Mouse (Mus musculus) cerebellum, adult 9-10 months (tissue): ENCODE results near the gene Hspbp1.

ENCODE experiments used
- DNase-seq: peaks from one replicate; pipeline ENCODE4 v3.0.0; 2022

Gene Hspbp1

DNA sequence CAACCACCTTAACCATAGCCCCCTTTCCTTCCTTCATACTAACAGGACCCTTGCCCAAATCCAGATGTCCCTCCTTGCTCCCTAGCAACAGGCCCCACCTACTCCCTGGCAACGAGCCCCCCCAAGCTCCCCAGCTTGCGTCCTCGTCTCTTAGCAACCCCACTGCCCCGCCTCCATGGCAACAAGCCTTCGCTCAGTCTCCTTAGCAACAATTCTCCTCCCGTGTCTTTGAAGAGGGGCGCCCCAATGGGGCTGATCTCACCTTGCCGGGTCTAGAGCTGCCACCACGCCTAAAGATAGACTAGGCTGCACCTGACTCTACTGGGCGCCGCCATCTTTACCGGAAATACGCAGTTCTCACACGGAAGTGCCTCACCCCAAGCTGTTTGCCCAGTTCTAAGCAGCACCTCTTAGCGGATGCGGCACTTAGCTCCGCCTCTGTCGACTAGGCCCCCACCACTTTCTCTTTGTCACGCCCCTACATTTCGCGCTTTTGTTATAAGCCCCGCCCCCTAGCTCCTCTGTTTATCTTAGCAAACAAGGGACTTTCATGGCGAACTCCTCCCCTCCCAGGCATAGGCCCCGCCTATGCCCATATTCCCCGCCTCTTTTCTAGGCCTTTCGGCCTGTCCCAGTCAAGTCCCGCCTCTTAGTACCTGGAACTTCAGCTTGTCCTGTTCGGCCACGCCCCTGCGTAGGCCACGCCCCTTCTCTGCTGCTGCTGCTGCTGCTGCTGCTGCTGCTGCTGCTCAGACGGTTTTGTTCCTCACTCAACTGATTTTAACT is at the start of gene Hspbp1:
Gene Hspbp1, minus strand, starts transcription at position 437 of the 786 bp plus-strand sequence.
- DNase-seq = peak; percentile 96

DNA sequence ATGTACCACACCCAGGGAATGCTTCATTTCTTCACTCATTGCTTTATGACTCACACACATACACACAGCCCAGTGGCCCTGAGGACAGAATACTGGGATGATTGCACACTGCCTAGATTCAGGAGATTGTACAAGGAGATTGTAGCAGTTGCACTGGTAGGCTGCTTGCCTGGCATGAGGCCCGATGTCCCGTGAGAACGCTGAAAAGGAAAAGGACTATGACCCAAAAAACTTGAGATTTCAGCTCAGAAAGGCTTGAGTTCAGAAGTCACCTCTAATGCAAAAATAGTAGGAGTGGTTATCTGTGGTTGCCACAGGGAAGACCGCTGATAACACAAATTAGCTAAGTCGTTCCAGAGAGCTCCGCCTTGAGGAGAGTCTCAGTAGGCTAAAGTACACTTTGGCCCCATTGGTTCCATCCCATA is 48.1 kb upstream of the Hspbp1 start:
- no peak for DNase-seq

DNA sequence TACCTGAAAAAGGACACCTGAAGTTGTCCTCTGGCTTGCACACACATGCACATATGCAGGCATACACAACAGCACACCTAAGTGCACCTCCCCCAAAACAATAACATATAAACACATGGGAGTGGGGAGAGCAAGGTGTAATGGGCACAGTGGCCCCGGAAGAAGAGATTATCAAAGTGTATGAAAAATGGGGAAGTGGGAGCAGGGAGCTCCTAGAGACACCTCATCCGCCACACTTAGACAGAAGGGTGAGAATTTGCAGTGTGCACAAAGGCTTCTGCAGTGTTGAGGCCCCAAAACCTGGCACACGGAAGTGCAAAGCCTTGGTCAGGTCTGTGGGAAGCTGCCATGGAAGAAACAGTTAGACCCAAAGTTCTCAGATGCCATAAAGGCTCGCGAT is 46.2 kb upstream of the Hspbp1 start:
- no peak for DNase-seq

DNA sequence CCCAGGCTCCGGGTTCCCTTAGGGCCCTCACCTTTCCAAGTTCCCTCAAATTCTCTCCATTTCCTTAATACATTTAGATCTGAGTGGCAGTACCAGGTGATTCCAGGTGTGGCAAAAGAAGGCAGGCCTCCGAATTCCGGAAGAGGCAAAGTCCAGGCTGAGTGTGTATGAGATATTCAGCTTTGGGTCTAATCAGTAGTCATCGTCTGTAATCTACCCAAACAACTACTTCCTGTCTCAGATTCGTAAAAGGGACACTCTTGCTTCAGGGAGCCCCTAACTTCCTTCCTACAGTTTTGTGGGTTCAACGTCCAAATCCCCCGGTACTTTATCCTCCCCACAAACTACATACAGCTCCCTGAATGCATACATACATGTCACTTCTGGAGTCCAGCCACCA is 40.3 kb upstream of the Hspbp1 start, which contains the start of gene Tmem150b:
Gene Tmem150b, minus strand, starts transcription at position 81 of the 400 bp plus-strand sequence.
- no peak for DNase-seq

DNA sequence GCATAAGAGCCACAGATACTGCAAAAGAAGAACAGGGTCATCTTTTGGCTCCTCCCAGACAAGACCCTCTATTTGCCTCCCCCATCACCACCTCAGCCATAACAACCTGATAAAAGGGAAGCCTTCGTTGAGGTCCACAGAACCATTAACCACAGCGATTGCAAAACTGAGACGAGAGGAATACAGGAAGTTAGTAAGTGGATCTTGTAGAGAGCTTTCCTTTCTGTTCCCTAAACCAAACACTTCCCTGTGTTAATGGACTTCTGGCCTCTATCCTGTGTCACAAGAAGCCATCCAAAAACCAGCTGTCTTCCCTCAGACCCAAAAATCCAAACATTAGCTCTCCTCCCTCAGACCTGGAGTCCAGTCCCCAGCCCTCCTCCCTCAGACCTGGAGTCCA is 39.5 kb upstream of the Hspbp1 start:
- no peak for DNase-seq

DNA sequence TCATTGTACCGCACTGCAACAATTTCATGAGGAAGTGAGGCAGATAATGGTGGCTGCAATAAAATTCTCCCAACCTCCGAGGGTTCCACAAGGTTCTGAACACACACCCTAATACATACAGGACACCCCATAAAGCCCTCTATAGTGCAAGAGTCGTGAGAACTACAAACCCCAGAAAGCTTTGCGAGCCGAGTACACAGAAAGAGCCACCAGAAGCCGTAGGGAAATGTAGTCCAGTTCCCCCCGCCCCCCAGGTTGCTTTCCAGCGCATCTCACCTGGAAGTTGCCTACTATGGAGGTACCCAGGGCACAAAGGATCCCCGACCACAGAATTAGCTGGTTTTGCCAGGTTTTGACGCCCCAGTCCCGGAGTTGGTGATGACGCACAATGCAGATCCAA is 38.6 kb upstream of the Hspbp1 start:
- peak; percentile 65 for DNase-seq

DNA sequence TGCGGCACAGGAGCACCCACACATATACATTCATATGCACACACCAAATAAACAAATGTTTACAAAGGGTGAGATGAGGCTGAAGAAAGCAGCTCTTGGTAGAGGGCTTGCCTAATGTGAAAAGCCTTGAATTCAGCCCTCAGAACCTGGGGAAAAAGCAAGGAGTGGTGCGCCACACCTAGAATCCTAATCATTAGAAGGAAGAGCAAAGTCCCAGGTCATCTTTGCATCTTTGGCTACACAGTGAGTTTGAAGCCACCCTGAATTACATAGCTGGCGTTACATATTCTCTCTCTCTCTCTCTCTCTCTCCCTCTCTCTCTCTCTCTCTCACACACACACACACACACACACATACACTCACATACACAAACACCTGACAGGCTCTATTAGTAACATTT is 34.4 kb upstream of the Hspbp1 start:
- DNase-seq = no peak

DNA sequence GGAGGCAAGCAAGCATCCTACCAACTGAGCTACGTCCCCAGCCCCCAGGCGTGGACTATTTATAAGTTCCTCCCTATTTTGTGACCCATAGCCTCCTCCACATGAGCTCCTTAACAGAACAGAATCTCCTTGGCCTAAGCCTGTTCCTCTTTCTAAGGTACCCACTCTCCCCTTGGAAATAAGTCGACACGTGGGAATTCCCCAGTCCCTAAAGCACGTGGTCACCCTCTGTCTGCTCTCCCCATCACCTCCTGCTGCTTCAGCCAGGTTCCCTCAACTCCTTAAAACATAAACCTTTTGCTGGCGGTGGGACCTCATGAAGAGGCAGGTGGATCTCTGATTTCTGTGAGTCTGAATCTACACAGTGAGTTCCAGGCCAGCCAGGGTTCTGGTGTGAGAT is 32.1 kb upstream of the Hspbp1 start:
- DNase-seq = no peak

DNA sequence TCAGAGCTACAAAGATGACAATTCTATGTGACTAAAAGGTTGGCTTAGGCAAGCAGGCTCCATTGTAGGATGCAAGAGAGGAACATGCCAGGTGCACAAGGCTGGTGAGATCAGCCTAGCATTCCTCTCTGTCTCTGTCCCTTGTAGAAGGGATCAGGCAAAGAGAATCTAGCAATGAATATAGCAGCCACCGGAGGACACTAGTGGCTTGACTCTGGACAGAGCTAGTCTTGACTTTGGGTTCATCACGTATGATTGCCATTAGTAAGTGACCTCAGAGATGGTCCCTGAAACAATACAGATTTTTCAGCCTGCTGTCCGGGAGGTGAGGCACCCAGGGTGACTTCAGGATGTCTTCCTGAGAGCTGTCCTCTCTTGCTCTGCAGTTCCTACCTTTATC is 27.7 kb upstream of the Hspbp1 start:
- DNase-seq = no peak

DNA sequence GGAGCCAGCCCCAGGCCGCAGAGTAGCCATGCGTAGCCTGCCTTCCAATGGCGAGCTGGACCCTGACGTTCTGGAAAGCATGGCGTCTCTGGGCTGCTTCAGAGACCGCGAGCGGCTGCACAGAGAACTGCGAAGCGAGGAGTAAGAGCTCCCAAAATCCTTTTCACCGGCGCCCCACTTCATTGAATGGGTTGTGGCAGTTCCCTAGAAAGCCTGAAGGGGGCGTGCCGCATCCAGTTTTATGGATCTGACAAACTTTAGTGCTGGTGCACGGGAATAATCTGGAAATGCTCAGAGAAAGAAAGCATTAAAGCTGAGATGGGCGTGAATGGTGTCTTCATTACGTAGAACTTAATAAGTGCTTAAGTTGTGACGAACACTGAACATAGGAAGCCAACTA is 20.2 kb upstream of the Hspbp1 start:
- peak; percentile 57 for DNase-seq

DNA sequence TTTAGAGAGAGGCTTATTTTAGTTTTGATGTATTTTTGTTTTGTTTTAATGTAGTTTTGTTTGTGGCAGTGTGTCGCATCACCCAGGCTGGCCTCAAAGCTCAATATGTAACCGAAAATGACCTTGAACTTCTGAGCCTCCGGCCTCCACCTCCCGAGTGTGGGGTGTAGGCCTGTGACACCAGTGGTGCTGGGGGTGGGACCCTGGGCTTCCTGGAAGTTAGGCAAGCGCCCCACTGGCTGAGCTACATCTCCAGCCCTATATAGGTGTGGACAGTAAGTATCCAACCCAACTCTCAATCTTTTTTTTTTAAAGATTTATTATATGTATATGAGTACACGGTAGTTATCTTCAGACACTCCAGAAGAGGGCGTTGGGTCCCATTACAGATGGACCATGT is 18.3 kb upstream of the Hspbp1 start:
- DNase-seq = no peak

DNA sequence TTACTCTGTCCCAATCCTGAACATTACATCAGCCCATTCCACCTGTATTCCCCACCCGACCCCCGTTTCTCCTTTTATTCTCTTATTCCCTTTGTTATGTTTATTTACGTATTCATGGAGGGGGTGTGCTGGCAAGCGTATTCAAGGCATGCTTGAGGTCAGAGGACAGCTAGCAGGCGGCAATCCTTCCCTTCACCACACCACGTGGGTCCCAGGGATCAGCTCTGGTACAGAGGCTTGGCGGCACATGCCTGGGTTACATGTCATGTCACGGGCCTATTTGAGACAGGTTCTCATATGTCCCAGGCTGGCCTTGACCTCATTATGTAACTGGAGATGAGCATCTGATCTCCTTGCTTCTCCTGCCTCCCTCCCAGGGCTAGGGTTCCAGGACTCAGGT is 17.5 kb upstream of the Hspbp1 start:
- DNase-seq = no peak

DNA sequence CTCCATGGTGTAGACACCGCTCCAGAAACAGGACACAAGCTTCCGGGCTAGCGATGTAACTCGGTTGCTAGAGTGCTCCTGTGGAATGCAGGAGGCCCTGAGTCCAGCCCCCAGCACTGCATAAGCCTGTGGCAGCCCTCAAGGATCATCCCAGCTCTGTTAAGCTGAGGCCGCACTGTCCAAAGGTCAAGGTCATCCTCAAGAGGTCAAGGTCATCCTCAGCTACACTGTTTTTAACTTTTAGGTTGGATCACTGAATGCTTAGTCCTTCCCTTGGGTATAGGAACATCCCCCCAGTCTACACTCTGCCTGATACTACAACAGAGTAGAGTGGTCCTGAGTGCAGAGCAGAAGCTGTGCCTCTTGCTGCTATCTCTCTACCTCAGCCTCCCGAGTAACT is 8.1 kb upstream of the Hspbp1 start:
- no peak for DNase-seq

DNA sequence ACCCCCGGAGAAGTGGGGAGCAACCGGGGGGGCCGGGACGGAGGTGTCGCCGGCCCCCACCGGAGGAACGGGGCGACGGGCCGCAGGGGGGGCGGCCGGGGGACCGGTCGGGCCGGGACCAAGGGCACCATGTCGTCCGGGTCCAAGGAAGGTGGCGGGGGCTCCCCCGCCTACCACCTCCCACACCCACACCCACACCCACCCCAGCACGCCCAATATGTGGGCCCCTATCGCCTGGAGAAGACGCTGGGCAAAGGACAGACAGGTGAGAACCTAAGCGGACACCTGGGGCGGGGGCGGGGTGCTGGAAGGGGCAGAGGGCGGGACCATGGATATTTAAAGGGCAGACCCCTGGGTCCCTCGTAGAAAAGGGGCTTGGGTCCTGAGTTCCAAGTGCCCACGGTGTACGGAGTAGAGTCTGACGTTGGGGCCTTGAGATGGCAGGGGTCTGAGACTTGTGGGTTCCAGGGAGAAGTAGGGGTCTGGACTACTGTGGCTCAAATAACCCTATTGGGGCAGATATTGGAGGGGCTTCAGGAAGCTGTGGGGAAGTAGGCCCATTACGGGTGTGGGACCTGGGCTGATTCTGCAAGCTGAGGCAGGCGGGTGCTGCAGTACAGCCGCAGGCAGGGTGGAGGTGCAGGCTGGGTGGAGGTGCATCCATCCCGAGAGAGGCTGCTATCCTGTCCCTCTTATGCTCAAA is 6.2 kb upstream of the Hspbp1 start:
- DNase-seq = peak; percentile 56

DNA sequence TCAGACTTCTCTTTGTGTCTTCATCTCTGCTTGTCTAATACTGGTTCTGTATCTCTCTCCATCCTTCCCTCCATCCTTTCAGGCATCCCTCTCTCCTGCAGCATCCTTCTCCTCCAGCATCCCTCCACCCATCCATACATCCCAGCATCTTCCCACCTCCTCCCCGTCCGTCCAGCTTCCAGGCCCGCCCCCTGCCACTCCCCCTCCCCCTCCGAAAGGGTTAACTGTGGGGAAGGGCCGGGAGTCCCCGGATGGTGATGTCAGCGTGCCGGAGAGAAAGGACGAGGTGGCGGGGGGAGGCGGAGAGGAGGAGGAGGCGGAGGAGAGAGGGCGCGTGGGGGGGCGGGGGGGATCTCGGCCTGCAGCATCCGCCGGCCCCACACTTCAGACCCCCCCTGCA is 5.5 kb upstream of the Hspbp1 start, which contains the start of gene Brsk1:
Gene Brsk1, plus strand, starts transcription at position 218 of the 400 bp plus-strand sequence.
- peak; percentile 89 for DNase-seq

DNA sequence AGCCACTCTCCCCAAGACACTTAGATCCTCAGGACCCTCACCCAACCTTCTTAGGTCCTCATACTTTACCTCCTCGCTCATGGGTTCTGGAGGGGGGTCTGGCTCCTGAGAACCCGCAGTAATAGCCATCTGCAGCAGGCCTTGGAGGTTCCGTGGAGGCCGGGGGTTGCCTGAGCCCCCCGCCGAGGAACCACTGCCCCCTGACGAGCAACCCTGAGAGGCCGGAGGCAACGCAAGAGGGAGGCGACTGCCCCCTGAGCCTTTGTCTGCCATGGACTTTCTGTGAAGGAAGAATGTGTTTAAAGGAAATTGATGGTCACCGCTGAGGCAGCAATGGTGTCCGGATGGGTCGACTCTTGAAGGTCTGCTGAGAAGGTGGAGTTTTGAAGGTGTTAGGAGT is 665 bp downstream of the Hspbp1 start:
- no peak for DNase-seq

DNA sequence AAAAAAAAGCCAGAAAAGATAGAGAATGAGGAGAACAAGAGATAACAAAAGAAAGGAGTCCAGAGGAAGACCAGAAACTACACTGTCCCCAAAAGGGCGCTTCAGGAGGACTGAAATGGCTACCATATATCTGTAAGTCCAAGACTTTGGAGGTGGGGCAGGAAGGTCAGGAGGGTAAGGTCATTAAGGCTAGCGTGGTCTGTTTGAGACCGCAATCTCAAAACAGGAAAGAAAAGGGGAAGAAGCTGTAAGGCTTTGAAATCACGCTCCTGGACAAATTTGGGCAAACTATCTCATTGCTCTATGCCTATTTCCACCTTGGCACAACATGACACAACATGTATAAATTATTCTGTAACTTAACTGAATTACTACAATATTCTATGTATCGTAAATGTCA is 1.6 kb downstream of the Hspbp1 start:
- no peak for DNase-seq

DNA sequence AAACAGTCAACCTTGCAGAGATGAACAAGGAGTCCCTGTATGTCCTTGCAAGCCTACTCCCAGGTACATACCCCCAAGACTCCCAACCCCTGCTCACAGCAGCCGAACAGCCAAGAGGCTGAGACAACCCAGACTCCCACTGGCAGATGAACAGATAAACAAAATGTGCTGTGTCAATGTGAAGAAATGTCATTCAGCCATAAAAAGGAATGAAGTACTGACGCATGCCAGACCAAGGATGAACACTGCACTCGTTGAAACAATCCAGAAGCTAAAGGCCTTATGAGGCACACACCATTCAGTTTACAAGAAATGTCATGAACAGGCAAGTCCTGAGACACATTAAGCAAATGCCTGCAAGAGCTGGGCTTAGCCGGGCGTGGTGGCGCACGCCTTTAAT is 9.7 kb downstream of the Hspbp1 start:
- DNase-seq = no peak

DNA sequence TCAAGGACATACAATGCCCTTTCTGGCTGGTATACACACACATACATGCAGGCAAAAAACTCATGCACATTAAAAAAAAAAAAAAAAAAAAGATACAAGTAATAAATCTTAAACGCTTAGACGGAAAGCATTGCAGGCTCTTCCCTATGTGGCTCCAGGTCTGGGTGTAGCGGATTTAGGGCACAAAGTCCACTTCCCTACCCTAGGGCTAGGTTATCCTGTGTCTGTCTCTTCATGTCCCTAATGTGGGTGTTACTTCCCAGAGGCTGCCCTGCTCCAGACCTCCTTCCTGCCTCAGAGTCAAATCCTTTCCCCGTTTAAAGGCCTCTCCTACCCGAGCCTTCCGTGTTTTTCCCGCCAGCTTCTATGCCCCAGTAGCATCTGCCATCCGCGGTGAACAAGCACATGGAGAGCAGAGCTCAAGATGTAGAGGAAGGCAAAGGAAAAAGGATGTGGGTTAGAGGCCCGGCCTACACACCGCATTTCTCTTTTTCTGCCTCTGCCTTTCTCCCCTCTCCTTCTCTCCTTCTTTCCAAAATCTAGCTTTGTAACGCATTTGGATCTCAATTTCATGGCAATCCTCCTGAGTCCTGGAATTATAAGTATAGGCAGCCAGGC is 10.6 kb downstream of the Hspbp1 start:
- DNase-seq = no peak

DNA sequence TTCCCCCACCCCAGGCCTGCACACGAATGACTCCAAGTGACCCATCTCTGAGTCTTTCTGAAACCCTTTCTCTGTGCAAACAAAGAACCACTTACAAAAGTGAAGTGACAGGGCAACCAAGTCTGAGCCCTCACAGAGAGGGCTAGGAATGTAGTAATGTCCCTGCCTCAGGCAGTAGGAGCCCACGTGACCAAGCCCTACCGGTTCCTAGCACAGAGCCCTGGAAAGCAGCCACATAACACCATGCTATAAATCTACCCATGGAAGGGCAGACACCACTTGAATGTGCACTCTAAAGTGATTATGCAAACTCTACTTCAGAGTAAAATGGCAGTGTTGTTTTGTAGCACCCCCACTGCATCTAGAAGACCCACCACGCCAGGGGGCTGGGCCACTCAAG is 12.9 kb downstream of the Hspbp1 start:
- no peak for DNase-seq

DNA sequence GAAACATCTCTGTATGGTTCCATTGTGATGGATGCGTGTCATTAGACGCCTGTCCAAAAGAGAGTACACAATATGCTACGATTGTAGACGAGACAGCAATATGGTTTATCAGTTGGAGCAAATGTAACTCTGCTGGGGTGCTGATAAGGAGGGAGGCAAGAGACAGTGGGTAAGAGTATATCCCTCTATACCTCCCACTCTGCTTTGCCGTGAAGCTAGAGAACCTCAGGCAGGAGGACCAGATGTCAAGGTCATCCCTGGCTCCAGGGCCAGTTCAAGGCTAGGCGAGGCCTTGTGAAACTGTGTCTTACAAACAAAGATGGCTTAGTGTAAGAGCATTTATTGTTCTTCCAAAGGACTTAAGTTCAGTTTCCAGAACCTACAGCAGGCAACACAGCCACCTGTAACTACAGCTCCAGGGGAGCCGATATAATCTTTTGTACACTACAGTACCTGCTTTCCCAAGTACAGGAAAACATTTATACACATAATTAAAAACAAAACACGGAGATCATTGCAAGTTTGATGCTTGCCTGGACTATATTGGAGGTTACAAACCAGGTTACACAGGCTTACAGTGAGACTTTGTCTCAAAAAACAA is 14.1 kb downstream of the Hspbp1 start:
- DNase-seq = no peak

DNA sequence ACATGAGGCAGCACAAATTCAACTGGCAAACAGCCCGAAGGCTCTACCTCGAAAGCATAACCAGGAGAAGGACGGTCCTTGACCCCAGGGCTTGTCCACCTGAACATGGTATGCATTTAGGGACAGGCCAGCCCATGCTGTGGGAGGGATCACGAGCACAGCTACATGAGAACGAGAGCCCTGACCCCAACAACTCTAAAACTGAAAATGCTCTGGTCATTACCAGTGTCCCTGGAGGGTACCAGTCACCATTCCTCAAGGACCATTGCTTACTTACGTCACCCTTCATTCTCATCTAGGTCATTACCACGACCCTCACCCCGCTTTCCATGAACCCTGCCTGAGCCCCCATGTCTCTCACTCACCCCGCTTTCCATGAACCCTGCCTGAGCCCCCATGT is 15.7 kb downstream of the Hspbp1 start:
- no peak for DNase-seq

DNA sequence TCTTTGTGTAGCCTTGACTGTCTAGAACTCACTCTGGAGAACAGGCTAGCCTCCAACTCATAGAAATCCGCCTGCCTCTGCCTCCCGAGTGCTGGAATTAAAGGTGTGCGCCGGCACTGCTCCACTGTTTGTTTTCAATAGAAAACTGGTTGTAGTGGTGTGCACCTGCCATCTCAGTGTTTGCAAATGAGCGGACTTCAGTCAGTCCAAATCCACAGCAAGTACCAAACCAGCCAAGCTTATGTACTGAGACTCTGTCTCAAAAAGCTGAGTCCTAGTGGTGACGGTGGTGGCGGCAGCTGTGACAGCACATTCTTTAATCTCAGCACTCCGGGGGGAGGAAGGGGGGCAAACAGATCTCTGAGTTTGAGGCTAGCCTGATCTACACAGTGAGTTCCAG is 16.4 kb downstream of the Hspbp1 start:
- DNase-seq = no peak

DNA sequence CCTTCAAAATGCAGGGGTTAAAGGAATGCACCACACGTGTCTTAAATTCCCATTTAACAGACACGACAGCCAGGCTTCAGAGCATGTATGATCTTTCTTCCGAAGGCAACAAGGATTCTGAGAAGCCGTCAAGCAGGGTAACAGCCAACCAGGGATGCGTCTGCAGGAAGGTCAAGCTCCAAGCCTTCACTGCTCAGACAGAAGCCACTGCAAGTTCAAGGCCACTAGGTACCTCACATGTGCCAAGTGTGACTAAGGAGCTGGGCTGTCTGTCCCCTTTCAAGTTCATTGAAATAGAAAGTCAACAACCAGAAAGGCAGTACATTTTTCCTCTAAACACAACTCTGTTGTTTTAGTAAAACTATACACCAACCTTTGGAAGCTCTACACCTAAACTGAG is 18.0 kb downstream of the Hspbp1 start:
- no peak for DNase-seq
